Mouse (Mus musculus): ENCODE measurements around the gene Sez6l2.

The Sez6l2 gene

GRCm38 (mm10) chr7:127009307-127010085, 59.1 kb downstream of the Sez6l2 start:
- DNase-seq = peak; percentile 63

- DNase-seq = no peak
These were observed 60.7 kb downstream of the Sez6l2 start for GRCm38 (mm10) chr7:127011051-127011450.

- DNase-seq = no peak
These were observed 61.4 kb downstream of the Sez6l2 start for GRCm38 (mm10) chr7:127011717-127012116.

GRCm38 (mm10) chr7:127012374-127012773, 62.0 kb downstream of the Sez6l2 start:
- DNase-seq = no peak

- no peak for DNase-seq
These were observed 62.5 kb downstream of the Sez6l2 start for GRCm38 (mm10) chr7:127012845-127013244.

GRCm38 (mm10) chr7:127013385-127013784, 63.0 kb downstream of the Sez6l2 start:
- no peak for DNase-seq

- DNase-seq = peak; percentile 63
These were observed 64.0 kb downstream of the Sez6l2 start, which contains the start of gene Mvp for GRCm38 (mm10) chr7:127014320-127014719. TSS of gene Mvp (minus strand) at chr7:127014621.

GRCm38 (mm10) chr7:127014993-127015392, 64.6 kb downstream of the Sez6l2 start:
- no peak for DNase-seq

GRCm38 (mm10) chr7:127016081-127016480, 65.7 kb downstream of the Sez6l2 start:
- peak; percentile 69 for DNase-seq

GRCm38 (mm10) chr7:127016481-127016485, 65.9 kb downstream of the Sez6l2 start, which contains the start of gene Pagr1b:
TSS of gene Pagr1b (minus strand) at chr7:127016484.
- no peak for DNase-seq

- no peak for DNase-seq
These were observed 66.1 kb downstream of the Sez6l2 start for GRCm38 (mm10) chr7:127016486-127016938.

- DNase-seq = peak; percentile 97
These were observed 66.9 kb downstream of the Sez6l2 start, which contains the start of gene Pagr1a for GRCm38 (mm10) chr7:127016971-127017949. TSS of gene Pagr1a (minus strand) at chr7:127017352.

- DNase-seq = no peak
These were observed 67.6 kb downstream of the Sez6l2 start for GRCm38 (mm10) chr7:127017950-127018345.

- peak; percentile 45 for DNase-seq
These were observed 68.3 kb downstream of the Sez6l2 start for GRCm38 (mm10) chr7:127018416-127019305.

- peak; percentile 41 for DNase-seq
These were observed 69.1 kb downstream of the Sez6l2 start for GRCm38 (mm10) chr7:127019306-127019960.

- peak; percentile 50 for DNase-seq
These were observed 69.7 kb downstream of the Sez6l2 start for GRCm38 (mm10) chr7:127020031-127020430.

All from cerebellum, adult 11 months (tissue).